Mouse (Mus musculus) 3134 (cell line): ENCODE measurements around the gene Ston2.
A peak's percentile ranks its signal among the peaks of the same experiment; 100 is the strongest.

Experiments used
- DNase-seq: peaks from one replicate; pipeline ENCODE4 v3.0.0-alpha.2; 2011; ENCODE audit warnings: low spot score; ENCODE audit not compliant: insufficient read length; ENCODE audit errors: extremely low read depth

Gene Ston2

DNA sequence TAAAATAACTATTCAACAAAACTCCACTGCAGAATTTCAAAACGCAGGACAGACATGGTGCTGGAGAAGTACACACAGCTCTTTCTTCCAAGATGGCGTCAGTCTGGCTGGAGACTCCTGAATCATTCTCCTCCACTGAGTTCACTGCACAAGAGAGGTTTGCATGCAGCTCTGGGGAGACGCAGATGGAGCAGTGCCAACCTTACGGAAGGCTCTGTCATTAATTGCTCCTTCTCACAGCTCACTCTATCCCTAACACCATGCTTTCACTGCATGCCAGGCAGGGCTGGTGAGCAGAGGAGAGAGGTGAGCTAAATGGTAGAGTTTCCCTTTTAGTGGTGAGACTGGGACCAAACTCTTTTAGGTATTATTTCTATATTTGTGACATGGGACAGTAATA lies 80.4 kb downstream of the Ston2 start:
- no peak for DNase-seq

DNA sequence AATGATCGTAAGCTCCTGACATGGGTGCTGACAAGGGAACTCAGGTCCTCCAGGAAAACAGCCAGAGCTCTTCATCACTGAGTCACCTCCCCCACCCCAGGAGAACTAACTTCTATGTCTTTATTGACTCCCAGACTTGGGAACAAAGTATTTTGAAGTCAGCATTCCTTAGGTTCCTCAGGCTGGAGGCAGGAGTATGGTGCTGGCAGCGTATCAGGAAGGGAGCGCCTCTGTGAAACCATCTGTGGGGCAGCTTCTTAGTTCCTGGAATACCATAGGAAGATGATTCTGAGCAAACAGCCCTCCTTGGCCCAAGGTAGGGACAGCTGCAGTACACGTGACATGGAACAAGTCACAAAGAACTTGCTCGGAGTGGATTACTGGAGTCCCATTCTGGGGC lies 84.7 kb downstream of the Ston2 start:
- no peak for DNase-seq

- no peak for DNase-seq
Observed at GRCm38 (mm10) chr12:91702829-91703228, 85.4 kb downstream of the Ston2 start.

- DNase-seq, result no peak
Observed at GRCm38 (mm10) chr12:91699451-91700141, 88.6 kb downstream of the Ston2 start.

- no peak for DNase-seq
Observed at GRCm38 (mm10) chr12:91696231-91696630, 92.0 kb downstream of the Ston2 start.

GRCm38 (mm10) chr12:91695761-91696160 lies 92.4 kb downstream of the Ston2 start:
- DNase-seq, result no peak

- no peak for DNase-seq
Observed at GRCm38 (mm10) chr12:91694748-91695147, 93.4 kb downstream of the Ston2 start.

DNA sequence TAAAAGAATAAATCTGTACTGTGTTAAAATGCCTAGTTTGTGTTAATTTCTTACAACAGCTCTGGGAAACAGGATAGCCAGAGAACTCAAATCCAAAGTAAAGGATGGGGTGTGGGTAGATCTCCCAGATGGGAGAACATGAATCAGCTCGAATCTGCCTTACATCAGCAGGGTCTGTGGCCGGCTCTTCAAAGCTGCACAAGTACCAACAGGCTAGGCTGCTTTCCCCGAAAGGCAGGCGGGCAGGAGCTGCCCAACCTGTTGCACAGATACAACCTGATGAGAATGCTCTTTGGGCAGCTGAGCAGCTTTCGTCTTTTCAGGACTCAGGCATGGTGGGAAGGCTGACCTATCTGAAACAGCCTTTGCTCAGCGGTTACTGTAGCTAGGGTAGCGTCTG lies 94.6 kb downstream of the Ston2 start:
- DNase-seq, result no peak

DNA sequence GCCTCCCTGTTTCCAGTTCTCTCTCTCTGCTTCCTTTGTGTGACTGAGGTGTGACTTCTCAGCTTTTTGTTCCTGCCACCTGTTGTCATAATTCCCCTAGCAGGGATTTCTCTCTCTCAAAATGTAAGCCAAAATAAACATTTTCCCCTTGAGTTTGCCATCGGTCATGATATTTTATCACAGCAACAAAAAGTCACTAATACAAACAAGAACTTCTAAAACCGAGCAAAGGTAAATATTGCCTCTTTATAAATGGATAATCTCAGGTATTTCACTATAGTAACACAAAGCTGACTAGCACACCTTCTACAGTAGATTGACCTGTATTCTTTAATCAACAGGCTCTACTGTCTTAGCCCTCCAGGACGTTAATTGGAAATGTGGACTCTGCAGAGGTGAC lies 95.2 kb downstream of the Ston2 start:
- no peak for DNase-seq

GRCm38 (mm10) chr12:91685674-91686290 lies 102.4 kb downstream of the Ston2 start:
- no peak for DNase-seq

DNA sequence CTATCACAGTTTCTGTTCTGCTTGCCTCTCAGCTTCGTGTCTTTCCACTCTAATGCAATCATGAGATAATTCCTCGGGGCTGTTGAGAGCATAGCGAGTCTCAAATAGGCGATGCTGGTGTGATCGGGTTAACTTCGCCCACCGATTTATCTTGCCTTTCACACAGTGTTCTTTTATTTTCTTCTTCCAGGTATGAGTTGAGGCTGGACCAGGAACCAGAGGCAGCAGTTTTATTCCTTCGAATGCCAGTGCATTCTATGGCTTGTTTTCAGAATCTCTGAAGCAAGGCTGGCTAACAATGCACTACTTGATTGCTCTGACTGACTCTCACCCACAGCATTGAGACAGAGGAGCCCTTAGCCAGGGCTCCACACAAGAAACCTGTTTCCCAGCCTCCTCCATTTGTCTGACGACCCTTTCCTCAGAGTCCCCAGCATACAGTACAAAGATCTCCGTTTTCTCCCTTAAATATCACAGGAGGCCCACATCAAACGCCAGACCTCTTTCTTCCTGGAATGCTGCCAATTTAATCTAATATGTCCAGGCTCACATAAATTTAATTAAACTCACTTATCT lies 103.3 kb downstream of the Ston2 start:
- no peak for DNase-seq

DNA sequence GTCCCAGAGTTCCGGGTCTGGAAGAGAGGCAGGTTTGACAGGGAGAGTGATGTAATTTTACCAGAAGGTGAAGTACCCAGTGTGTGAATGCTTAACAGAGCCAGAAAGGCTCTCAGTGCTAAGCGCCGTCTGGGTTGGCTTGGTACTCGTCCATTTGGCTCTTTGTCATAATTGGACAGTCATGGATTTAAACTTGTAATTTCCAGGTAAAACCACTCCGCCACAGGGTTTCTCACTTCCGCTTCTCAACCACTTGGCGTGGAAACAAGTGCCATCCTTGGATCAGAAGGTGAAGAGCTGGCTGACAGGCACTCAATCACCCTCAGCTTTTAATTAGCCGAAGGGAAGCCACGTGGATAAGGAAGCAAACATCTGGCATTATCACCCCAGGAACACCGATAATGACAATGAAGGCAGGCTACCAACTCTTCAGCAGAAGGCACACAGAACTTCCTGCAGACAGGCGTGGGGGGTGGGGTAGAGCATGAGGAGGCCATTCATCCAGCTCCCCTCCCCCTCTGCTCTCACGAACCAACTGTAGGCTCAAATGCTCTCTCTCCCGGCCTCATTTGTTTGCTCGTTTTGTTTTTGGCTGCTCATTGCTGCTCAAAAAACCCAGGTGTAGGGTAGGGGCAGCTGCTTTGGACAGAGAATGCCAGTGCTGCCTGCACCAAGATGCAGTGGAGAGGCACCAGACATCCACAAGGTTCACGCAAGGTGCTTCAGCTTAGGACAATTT lies 103.9 kb downstream of the Ston2 start:
- DNase-seq, result no peak

DNA sequence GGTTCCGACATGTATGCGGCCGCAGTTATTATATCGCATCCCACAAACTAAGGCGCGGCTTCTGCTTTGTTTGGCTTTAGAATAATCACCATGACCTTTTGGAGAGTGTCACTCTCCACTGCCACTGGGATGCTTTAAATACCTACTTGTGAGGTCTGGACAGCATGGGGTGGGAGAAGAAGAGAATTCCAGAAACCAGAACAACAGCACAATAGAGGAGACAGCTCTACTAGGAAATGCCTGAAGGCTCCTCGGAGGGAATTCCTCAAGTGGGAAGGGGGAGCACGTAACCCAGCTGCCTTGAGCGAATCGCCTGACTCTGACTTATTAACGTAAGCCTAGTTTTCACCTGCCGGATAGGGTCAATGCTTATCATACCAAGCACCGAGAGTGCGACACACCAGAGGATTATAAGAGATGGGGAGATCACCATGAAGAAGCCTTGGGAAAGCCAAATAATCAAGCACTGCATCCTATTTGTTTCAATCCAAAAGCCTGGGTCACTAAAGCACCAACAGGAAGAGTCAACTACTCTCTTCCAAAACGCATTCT lies 104.6 kb downstream of the Ston2 start:
- DNase-seq, result no peak

- no peak for DNase-seq
Observed at GRCm38 (mm10) chr12:91683096-91683495, 105.1 kb downstream of the Ston2 start.

DNA sequence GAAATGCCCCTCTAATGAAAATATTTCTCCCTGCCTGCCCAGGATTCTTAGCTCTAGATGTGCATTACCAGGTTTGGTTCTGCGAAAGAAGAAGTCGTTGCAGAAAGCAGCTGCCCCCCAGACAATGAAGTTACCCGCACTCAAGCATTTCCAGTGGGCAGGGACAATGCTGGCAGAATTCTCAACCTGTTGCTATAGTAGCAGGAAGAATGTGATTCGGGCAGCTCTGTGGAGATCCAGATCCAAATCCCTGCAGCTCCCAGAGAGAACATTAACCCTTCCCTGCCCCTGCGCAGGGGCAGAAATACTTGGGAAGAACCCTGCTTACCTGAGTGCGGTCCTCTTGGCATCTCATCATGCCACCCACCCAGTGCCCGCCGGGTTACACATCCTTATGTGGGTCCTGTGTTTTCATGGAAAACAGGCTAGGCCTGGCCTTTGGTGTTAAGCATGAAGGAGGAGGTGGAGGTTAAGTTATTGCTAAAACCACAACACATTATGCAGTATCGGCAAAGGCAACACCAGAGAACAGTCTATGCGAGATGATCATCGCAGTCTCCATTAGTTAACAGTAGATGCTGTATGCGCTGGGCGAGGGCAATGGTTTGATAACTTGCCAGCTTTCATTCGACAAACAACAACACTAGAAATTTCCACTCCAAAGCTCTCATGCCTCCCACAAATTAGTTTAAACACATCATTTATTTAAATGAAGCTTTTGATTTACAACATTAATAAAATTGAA lies 108.7 kb downstream of the Ston2 start:
- DNase-seq, result no peak

DNA sequence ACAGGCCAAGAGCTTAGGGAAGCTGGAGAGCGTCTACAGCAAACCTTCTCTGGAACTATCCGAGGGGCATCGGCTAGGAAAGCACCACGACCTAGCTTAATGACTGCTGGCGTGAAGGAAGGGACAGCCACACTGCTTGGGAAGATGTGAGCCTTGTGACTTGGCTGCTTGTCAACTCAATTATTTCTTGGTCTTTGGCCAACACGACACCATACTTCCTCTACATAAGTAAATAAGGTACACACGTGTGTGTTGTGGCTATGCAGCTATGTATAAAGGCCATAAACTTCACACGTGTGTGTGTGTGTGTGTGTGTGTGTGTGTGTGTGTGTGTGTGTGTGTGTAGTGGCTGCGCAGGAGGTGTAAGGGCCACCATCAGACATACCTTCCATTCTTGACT lies 112.2 kb downstream of the Ston2 start:
- DNase-seq, result no peak

DNA sequence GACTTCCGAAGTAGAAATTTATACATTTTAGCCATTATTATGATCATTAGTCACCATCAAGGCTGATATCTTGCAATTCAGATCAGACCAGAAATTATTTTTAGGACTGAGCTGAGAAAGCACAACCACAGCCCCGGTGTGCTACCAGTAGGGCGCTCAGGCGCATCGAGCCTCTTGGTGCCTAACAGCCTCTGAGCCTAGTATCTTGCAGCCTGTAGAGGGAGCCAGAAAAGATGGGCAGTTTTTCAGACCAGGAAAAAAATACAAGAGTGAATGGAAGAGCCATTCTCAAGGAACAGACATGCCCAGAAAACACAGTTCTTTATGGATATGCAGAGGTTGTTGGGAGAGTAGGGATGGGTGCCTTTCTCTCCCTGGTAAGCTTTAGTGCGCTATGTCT lies 115.0 kb downstream of the Ston2 start:
- no peak for DNase-seq

GRCm38 (mm10) chr12:91672528-91672927 lies 115.7 kb downstream of the Ston2 start:
- DNase-seq, result no peak

DNA sequence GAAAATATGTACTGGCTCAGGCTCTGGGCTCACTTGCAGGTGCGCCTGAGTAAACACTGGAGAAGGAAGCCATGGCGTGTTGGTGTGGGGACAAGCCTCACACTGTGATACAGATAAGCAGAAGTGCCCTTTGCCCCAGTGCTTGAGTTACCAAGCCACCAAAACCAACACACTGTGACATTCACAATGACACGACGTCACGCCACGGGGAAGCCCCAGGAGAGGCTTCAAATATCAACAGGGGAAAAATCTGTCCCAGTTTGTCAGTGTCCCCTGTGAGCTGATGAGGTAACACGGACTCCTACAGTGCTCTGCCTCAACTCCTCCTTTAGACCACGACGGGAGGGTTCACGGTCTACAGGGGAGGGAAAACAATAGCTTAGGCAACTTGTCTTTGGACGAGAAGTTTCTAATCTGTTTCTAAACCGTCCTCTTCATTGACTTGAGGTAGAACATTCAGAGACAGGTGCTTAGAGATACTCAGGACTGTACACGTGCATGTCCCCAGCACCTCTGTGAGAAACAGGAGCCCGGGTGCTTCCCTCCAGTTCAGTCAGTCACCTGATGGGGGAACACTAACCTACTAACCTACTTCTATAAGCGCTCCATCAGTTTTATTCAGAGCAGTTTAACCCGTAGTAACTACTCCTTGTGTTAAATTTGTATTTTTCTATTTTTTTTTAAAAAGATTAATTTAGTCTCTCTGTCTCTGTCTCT lies 119.5 kb downstream of the Ston2 start:
- DNase-seq, result no peak

DNA sequence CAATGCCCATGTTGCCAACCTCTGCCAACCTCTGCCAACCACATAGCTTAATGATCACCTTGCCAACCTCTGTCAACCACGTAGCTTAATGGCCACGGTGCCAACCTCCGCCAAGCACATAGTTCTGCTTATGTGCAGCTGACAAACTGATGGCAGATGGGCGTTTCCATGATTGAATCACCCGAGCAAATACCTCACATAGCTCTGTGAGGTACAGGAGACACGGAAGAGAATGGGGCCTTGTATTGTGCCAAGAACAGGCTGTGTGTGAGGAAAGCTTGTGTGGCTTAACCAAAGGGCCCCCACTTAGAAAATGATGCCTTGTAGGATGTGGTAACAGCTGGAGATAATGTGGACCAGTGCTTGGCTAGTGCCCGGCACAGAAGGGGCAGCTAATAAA lies 120.4 kb downstream of the Ston2 start:
- DNase-seq, result peak; percentile 41
